Mouse (Mus musculus) erythroblast, embryonic 14.5 days (primary cell): ENCODE measurements around the gene Arrdc5.

Source experiments
- GATA1 ChIP-seq: IDR thresholded peaks from 2 replicates; pipeline ENCODE4 v1.6.1; 2012; ENCODE audit warnings: low read length, inconsistent platforms, mixed read lengths
- TAL1 ChIP-seq: IDR thresholded peaks from 3 replicates; pipeline ENCODE4 v1.6.1; 2012; ENCODE audit warnings: low read length, inconsistent platforms, mixed read lengths

- no peak for TF ChIP-seq GATA1
- TF ChIP-seq TAL1, result no peak
Observed at GRCm38 (mm10) chr17:56288866-56289265, 11.2 kb downstream of the Arrdc5 start.
